Mouse (Mus musculus) heart, embryonic 12.5 days (tissue): Measurements from ENCODE around the gene Stard9. TPM values are rescaled to one million over a fixed set of nuclear protein-coding genes. Genes with fewer than 3 reads are reported as not detected.

Experiments
- ATAC-seq: fragments of 200-750 bp; cut with Nextera tagmentation; 2 replicates; pipeline ENCODE4 v1.8.0; 2017; ENCODE audit warnings: moderate TSS enrichment, moderate library complexity; ENCODE audit not compliant: insufficient number of reproducible peaks, low FRiP score
- H3K27ac ChIP-seq: fragments of 300-500 bp; sonication (generic); 2 replicates; pipeline ENCODE4 v1.5.1; 2016; ENCODE audit warnings: mild to moderate bottlenecking, moderate library complexity; ENCODE audit not compliant: poor library complexity, severe bottlenecking
- H3K27me3 ChIP-seq: fragments of 300-500 bp; sonication (generic); replicated peaks from 2 replicates; pipeline ENCODE4 v1.6.1; 2016; ENCODE audit warnings: mild to moderate bottlenecking, moderate library complexity
- H3K36me3 ChIP-seq: fragments of 300-500 bp; sonication (generic); 2 replicates; pipeline ENCODE4 v1.6.1; 2016; ENCODE audit warnings: mild to moderate bottlenecking, moderate library complexity
- H3K4me1 ChIP-seq: fragments of 300-500 bp; sonication (generic); replicated peaks from 2 replicates; pipeline ENCODE4 v1.6.1; 2016; ENCODE audit warnings: mild to moderate bottlenecking
- H3K4me2 ChIP-seq: fragments of 300-500 bp; sonication (generic); 2 replicates; pipeline ENCODE4 v1.6.1; 2016; ENCODE audit warnings: mild to moderate bottlenecking, moderate library complexity
- H3K4me3 ChIP-seq: fragments of 300-500 bp; sonication (generic); 2 replicates; pipeline ENCODE4 v1.5.1; 2016; ENCODE audit warnings: mild to moderate bottlenecking
- H3K9ac ChIP-seq: fragments of 300-500 bp; sonication (generic); 2 replicates; pipeline ENCODE4 v1.6.1; 2016; ENCODE audit warnings: mild to moderate bottlenecking, moderate library complexity
- H3K9me3 ChIP-seq: fragments of 300-500 bp; sonication (generic); replicated peaks from 2 replicates; pipeline ENCODE4 v1.6.1; 2016; ENCODE audit warnings: mild to moderate bottlenecking, moderate library complexity
- WGBS: fragments of 180-500 bp; shearing (Covaris S2); methylation state at CpG from one replicate; pipeline ENCODE4 v1.1.7; 2016; 5-methylcytosine and 5-hydroxymethylcytosine counted together
- polyA plus RNA-seq: library from polyadenylated mRNA; unstranded; fragments of >200 nt; fragmentation: Nextera tagmentation; extraction: Ambion mirVana; gene quantifications from 2 replicates; pipeline ENCODE4 v1.2.1, GENCODE M21; 2016

Gene Stard9
- polyA plus RNA-seq, 1 experiment from 2014 or later: 3.2 TPM

DNA sequence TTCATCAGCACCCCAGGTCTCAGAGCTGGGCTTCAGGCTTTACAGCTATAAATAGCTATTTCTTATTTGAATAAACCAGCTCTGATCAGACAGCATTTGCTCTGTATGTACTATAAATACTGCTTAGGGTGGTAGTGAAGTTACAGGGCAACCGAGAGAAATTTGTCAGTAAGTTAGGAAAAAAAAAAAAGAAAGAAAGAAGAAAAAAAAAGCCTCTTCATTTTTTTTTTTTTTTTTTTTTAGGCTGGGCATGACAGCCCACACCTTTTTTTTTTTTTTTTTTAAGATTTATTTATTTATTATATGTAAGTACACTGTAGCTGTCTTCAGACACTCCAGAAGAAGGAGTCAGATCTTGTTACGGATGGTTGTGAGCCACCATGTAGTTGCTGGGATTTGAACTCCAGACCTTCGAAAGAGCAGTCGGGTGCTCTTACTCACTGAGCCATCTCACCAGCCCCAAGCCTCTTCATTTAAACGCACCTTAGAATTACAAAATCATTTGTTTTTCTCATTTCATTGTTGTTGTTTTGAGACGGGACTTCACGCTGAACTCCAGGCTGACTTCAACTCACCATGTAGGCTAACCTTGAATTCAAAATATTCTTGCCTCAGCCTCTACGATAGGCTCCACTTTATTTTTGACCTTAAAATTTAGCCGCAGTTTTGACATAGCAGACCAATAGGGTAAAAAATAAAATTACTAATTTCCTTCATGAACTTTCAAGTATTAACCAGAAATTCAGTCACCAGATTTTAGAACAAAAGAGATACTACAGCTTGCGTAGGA, 650 bp upstream of the Stard9 start:
- 28% methylated on average over 10 of the region's 10 CpGs for WGBS
- Histone ChIP-seq H3K27me3 (no peaks in the 10 kb centered on the region), H3K36me3 (peaks cover 12% of the 10 kb centered on the region; the same call in 1 of the 2 replicates), H3K27ac (no peak overlapping the region), H3K9me3 (no peaks in the 10 kb centered on the region), H3K4me3 (peak overlapping the region; percentile 35), H3K4me2 (peak overlapping the region; percentile 72), H3K9ac (no peak overlapping the region), H3K4me1 (peaks cover 23% of the 10 kb centered on the region)
- no peak for ATAC-seq

DNA sequence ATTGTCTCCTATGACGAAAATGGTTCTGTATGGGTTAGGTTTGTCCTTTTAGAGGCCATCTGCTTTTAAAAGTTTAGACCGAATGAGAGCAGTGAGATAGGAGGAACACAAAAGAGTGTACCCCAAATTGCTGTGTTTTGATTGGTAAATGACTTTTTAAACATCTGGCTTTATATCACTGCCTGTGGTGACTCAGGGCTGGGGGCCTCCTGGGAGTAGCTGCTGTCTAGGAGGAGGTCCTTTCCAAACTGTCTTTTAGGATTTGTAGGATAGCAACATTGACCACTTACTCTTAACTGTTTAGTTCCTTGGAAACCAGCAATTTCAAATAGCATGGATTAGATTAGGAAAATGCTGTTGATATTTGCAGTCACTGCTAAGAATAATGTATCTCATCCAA, 1.3 kb downstream of the Stard9 start:
- no peak for ATAC-seq
- no peak overlapping the region for H3K9ac ChIP-seq
- peaks cover 23% of the 10 kb centered on the region for H3K4me1 ChIP-seq
- H3K27ac ChIP-seq: no peak overlapping the region
- 76% methylated on average over 2 of the region's 2 CpGs for WGBS
- no peak overlapping the region for H3K4me3 ChIP-seq
- no peaks in the 10 kb centered on the region for H3K9me3 ChIP-seq
- H3K27me3 ChIP-seq: no peaks in the 10 kb centered on the region
- H3K36me3 ChIP-seq: peaks cover 24% of the 10 kb centered on the region
- H3K4me2 ChIP-seq: no peak overlapping the region

DNA sequence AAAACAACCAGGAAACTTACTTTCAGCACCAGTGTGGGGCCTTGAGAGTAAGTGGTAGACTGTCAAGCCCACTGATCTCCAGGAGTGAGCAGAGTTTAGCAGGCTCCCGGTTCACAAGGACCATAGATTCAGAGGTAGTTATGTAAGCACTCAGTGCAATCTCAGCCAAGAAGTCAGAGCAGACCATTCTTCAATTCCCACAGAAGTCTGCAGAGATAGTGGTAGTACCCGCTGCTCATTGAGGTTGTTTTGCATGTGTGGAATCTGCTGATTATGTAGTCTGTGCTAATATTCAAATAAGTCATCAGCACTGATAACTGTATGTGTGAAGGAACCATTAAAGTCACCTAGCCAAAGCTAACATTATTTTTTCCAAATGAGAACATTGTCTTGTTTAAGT, 1.7 kb downstream of the Stard9 start:
- H3K27me3 ChIP-seq: no peaks in the 10 kb centered on the region
- peaks cover 28% of the 10 kb centered on the region for H3K36me3 ChIP-seq
- 39% methylated on average over 2 of the region's 2 CpGs for WGBS
- no peak overlapping the region for H3K4me2 ChIP-seq
- no peak overlapping the region for H3K9ac ChIP-seq
- H3K4me1 ChIP-seq: peaks cover 23% of the 10 kb centered on the region
- no peak overlapping the region for H3K4me3 ChIP-seq
- no peaks in the 10 kb centered on the region for H3K9me3 ChIP-seq
- H3K27ac ChIP-seq: no peak overlapping the region
- ATAC-seq: no peak

DNA sequence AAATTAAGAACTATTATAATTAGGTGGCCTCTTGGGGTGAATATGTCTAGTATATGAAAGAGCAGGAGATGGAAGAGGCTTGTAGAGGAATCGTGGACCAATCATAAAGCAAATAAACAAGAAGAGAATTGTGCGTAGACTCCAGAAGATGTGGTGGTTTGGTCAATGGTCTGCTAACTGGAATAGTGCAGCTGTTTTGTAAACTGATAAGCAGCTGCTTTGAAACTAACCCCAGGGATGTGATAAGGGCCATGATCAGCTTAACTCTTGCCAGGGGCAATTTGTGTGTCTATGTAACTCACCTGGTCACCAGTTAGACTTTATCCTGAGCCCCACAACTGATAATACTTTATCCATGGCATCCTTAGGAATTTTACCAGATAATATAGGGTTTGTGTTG, 2.6 kb downstream of the Stard9 start:
- H3K4me3 ChIP-seq: no peak overlapping the region
- peaks cover 28% of the 10 kb centered on the region for H3K36me3 ChIP-seq
- ATAC-seq: no peak
- no peak overlapping the region for H3K27ac ChIP-seq
- no peak overlapping the region for H3K4me2 ChIP-seq
- H3K9me3 ChIP-seq: no peaks in the 10 kb centered on the region
- no peaks in the 10 kb centered on the region for H3K27me3 ChIP-seq
- no peak overlapping the region for H3K9ac ChIP-seq
- H3K4me1 ChIP-seq: peaks cover 23% of the 10 kb centered on the region
- 65% methylated on average over 2 of the region's 2 CpGs for WGBS

DNA sequence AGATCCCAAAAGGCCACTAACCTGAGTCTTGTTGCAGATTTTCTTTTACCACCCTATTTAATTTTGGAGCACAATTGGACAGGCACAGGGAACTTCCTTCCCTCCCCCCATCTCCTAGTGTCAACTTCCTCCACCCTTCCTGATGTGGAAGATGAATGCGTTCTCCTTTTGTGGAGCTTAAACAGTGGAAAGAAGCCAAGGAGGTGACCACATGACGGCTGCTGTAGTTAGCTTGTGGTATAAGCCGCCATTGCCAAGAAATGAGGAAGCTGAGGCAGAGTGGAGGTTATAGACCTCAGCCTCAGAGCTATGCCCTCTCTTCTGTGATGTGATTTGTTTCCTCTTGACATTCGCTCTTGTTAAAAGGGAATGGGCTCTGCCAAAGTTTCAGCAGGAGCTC, 3.0 kb downstream of the Stard9 start:
- Histone ChIP-seq H3K36me3 (peaks cover 28% of the 10 kb centered on the region), H3K9me3 (no peaks in the 10 kb centered on the region), H3K4me3 (no peak overlapping the region), H3K27me3 (no peaks in the 10 kb centered on the region), H3K4me1 (peaks cover 23% of the 10 kb centered on the region), H3K27ac (no peak overlapping the region), H3K9ac (no peak overlapping the region), H3K4me2 (no peak overlapping the region)
- no peak for ATAC-seq
- WGBS: 72% methylated on average over 4 of the region's 4 CpGs

DNA sequence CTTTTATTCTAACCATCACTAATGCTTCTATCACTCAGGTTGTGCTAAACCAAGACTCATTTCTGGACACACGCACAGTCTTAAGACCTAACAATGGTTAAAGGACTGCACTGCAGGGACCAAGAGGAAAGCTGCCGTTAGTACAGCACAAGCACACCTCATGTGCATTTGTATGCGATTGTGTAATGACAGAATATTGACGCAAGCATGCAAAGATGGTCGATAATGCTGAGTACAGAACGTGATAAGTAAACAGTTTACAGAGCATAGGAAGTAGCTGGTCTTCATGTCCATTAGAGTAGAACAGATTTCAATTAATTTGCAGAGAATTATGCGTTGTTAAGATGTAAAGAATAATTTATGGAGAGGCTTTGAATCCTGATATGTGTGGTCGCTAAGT, 11.9 kb downstream of the Stard9 start:
- Histone ChIP-seq H3K36me3 (peaks cover 7% of the 10 kb centered on the region; the same call in 1 of the 2 replicates), H3K4me1 (no peaks in the 10 kb centered on the region), H3K4me3 (no peak overlapping the region), H3K9ac (no peak overlapping the region), H3K9me3 (no peaks in the 10 kb centered on the region), H3K27me3 (no peaks in the 10 kb centered on the region), H3K27ac (no peak overlapping the region), H3K4me2 (no peak overlapping the region)
- ATAC-seq: no peak
- 86% methylated on average over 8 of the region's 8 CpGs for WGBS

DNA sequence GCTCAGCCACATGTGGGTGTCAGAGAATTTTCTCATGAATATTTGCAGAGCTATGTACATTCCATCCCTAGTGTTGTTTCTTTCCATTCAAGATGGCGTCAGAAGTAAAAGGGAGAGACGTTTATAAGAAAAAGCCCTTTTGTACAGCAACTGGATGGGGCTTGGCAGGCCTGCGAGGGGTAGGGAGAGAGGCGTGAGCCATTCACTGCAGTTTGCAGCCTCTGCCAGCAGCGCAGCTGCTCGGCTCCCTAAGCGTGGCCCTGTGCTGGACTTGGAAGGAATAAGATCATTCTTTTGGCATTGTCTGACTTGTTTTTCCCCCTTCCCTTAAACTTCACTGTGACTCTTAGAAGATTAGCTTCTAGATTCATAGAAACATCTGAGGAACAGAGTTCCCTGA, 14.9 kb downstream of the Stard9 start:
- Histone ChIP-seq H3K36me3 (peaks cover 7% of the 10 kb centered on the region; the same call in 1 of the 2 replicates), H3K4me1 (no peaks in the 10 kb centered on the region), H3K9me3 (no peaks in the 10 kb centered on the region), H3K27me3 (no peaks in the 10 kb centered on the region), H3K27ac (no peak overlapping the region), H3K4me2 (no peak overlapping the region), H3K9ac (no peak overlapping the region), H3K4me3 (no peak overlapping the region)
- no peak for ATAC-seq
- 65% methylated on average over 7 of the region's 7 CpGs for WGBS

DNA sequence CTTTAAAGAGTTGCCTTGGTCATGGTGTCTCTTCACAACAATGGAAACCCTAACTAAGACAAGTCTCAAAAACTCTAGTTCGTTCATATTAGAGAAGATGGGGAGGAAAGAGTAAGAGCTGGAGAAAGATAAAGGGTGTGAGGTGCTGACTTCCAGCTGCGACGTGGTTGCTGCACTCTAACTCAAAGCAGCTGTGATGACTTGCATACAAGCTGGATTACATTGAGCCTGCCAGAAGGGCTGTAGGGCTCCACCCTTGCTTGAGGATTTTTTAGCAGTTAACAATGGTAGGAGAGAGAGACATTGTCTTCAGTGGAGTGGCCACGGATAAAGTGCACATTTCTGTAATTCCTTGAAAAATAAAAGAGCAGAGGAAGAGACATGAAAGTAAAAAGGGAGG, 17.9 kb downstream of the Stard9 start:
- no peak for ATAC-seq
- H3K9me3 ChIP-seq: no peaks in the 10 kb centered on the region
- no peak overlapping the region for H3K27ac ChIP-seq
- no peaks in the 10 kb centered on the region for H3K36me3 ChIP-seq
- peaks cover 2% of the 10 kb centered on the region; the same call in 1 of the 2 replicates for H3K4me1 ChIP-seq
- H3K4me3 ChIP-seq: no peak overlapping the region
- no peaks in the 10 kb centered on the region for H3K27me3 ChIP-seq
- 56% methylated on average over 4 of the region's 4 CpGs for WGBS
- H3K4me2 ChIP-seq: no peak overlapping the region
- H3K9ac ChIP-seq: no peak overlapping the region

DNA sequence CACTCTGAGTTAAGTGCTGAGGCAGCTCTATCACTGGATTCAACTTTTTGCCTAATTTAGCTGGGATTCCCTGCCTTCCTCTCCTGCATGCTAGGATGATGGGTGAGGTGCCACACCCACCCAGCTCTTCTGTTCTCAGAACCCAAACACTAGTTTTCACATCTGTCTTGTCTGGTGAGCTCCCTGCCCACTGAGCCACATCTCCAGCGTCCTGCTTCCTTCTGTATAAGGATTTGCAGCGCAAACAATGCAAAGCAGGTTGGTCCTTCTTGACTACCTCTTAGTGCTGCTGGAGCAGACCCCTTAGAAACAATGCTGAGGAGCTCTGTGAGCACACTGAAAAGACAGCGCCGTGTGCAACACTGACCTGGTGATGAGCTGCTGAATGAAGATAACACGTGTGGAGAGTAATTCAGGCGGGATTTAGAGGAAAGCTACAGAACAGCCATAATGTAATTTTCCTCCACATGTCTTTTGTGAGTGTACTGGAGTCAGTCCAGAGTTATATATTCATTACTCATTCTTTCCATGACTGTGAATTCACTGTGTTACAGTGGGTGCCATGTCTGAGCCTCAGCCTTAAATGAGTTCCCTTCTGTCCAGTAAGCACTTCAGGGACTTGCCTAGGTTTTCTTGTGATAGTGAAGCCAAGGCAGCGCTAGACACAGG, 23.5 kb downstream of the Stard9 start:
- ATAC-seq: no peak
- Histone ChIP-seq H3K9ac (no peak overlapping the region), H3K27ac (no peak overlapping the region), H3K4me3 (no peak overlapping the region), H3K36me3 (no peaks in the 10 kb centered on the region), H3K4me2 (no peak overlapping the region), H3K27me3 (no peaks in the 10 kb centered on the region), H3K9me3 (no peaks in the 10 kb centered on the region), H3K4me1 (peaks cover 9% of the 10 kb centered on the region)
- 59% methylated on average over 7 of the region's 7 CpGs for WGBS

DNA sequence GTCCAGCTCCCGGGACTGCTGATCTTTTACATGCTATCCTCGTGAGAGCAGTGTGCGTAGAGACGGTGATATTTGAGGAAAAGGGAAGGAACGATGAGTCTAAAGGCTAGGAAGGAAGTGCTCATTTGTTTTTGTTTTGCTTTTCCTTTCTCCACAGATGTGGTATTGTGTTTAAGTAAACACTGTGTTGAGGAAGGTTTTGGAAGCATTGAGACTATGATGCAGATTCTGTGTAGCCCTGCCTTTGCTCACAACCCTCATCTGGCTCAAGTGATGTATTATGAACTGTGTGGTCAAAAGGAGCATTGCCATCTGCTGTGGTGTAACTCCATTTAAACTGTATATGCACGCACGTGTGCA, 24.0 kb downstream of the Stard9 start:
- H3K9ac ChIP-seq: no peak overlapping the region
- 72% methylated on average over 7 of the region's 7 CpGs for WGBS
- H3K4me2 ChIP-seq: no peak overlapping the region
- no peaks in the 10 kb centered on the region for H3K27me3 ChIP-seq
- H3K9me3 ChIP-seq: no peaks in the 10 kb centered on the region
- H3K36me3 ChIP-seq: no peaks in the 10 kb centered on the region
- ATAC-seq: no peak
- no peak overlapping the region for H3K27ac ChIP-seq
- H3K4me3 ChIP-seq: no peak overlapping the region
- peaks cover 9% of the 10 kb centered on the region for H3K4me1 ChIP-seq

DNA sequence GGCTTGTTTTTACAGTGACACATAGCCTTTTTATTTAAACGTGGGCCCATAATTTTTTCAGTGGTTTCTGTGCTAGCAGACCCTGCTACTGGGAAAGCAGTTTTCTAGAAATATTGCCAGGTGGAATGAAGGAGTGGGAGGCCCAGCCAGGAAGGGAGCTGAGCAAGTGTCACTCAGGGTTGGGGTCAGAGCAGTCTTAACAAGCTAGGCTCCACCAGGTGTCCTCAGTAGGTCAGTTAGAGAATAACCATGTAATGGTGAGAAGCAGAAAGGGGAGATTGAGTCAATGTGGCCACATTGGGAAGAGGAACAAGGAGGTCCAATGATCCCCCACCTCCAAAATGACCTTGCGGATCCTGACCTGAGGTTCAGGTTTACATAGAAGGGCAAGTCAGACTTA, 25.8 kb downstream of the Stard9 start:
- Histone ChIP-seq H3K36me3 (no peaks in the 10 kb centered on the region), H3K27ac (no peak overlapping the region), H3K27me3 (no peaks in the 10 kb centered on the region), H3K4me3 (no peak overlapping the region), H3K9me3 (no peaks in the 10 kb centered on the region), H3K4me1 (peaks cover 9% of the 10 kb centered on the region), H3K4me2 (no peak overlapping the region), H3K9ac (no peak overlapping the region)
- no peak for ATAC-seq
- WGBS: 70% methylated on average over 2 of the region's 2 CpGs
